Mouse (Mus musculus) thymus, postnatal 0 days (tissue): ENCODE measurements around the gene Akr1b10. TPM values are rescaled to one million over a fixed set of nuclear protein-coding genes. Genes with fewer than 3 reads are reported as not detected.
"Not testable (repeated sequence)": the region's sequence is repeated elsewhere in the genome, so short reads cannot be mapped to it uniquely, and the experiment has no call there.

Experiments
- DNase-seq: peaks from one replicate; pipeline ENCODE4 v3.0.0-alpha.2; 2015; ENCODE audit warnings: low spot score
- polyA plus RNA-seq: library from polyadenylated mRNA; unstranded; fragments of >200 nt; fragmentation: Nextera tagmentation; extraction: Ambion mirVana; gene quantifications from 2 replicates; pipeline ENCODE4 v1.2.1, GENCODE M21; 2015

Gene Akr1b10
- polyA plus RNA-seq, 1 experiment from 2014 or later, result 33.6 TPM

DNA sequence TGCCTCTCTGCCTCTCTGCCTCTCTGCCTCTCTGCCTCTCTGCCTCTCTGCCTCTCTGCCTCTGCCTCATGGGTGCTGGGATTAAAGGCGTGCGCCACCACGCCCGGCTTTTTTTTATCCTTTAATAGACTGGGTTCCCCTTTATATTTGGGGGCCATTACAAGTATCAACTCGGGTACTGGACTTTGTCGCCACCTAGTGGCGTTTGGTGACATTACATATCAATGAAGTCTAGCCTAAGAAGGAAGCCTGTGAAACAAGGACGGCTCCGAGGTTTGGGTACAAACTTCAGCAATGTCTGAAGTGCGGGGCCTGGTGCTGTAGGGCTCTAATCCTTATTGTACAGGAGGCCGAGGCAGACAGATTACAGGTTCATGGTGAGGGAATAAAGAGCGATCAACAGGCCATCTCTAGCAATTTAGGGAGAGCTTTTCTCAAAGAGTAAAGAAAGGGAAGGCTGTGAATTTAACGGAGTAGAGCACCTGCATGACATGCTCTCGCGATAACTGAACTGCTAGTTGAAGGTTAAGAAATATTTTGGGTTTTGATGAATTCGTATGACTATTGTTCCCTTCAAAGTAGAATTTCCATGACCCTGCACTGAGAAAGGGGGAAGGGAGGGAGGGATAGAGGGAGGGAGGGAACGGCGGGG is 12.2 kb upstream of the Akr1b10 start:
- peak; percentile 88 for DNase-seq

DNA sequence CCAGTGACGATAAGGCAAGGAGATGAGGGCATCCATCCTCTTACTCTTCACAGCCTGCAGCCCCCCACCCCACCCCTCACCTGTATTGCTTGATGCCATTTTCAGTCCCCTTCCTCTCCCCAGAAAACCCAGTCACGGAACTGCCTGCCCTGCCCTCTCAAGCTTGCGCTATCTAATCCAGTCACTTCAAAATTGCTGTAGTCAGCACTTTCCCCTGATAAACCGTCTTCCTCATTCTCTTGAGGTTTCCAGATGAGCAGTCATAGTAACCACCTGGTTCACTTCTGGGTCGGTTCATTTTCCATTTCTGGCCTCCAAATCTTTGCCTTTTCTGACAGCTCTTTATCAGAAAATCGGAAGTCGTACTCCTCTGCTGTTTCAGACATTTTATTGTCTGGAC is 10.2 kb upstream of the Akr1b10 start:
- no peak for DNase-seq

DNA sequence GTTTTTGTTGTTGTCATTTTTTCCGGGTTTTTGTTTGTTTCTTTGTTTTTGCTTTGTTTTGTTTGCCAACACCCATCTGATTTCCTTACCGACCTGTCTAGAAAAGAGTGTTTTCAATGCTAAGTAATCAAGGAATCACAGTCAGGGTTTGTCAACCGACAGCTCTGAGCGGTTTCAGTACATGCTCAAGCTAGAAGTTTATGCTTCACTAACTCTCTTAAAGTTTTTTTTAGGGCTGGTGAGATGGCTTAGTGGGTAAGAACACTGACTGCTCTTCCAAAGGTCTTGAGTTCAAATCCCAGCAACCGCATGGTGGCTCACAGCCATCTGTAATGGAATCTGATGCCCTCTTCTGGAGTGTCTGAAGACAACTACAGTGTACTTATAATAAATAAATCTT is 8.1 kb upstream of the Akr1b10 start:
- DNase-seq, result not testable (repeated sequence)

DNA sequence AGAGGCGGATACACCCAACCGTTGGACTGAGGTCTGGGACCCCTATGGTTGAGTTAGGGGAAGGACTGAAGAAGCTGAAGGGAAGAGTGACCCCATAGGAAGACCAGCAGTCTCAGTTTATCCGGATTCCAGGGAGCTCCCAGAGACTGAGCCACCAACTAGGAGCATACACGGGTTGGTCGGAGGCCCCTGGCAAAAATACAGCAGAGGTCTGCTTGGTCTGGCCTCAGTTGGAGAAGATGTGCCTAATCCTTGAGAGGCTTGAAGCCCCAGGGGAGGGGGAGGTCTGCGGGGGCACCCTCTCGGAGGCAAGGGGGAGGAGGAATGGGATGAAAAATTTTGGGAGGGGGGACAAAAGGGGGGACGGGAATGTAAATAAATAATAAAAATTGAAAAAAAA is 617 bp upstream of the Akr1b10 start:
- no peak for DNase-seq

DNA sequence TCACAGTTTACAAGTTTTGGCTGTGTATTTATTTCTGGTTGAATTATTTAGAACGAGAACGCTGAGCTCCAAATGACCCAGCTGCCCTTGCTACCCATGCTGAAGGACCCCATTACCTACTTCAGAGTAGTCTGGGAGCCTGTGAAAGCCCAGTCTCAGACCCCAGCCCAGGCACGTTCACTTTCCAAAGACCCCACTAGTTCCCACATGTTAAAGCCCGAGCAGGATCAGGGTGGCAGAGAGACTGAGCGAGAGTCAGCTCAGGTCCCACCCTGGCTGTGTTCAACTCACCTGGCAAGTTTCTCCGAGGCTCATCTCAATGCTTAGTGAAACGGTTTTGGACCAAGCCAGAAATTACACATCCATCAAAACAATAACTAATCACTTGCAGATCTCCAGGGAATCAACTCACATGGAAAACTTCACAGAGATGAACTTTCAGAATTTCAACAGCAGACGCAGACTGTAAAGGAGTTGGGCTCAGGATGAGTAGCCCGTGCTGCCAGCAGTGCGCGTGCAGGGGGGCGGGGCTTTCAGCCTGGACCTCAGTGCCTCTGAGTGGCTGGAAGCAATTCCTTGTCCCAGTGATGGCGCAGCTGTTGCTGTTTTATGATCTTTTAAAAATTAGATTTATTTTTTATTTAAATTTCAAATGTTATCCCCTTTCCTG is 818 bp downstream of the Akr1b10 start:
- DNase-seq, result peak; percentile 17

DNA sequence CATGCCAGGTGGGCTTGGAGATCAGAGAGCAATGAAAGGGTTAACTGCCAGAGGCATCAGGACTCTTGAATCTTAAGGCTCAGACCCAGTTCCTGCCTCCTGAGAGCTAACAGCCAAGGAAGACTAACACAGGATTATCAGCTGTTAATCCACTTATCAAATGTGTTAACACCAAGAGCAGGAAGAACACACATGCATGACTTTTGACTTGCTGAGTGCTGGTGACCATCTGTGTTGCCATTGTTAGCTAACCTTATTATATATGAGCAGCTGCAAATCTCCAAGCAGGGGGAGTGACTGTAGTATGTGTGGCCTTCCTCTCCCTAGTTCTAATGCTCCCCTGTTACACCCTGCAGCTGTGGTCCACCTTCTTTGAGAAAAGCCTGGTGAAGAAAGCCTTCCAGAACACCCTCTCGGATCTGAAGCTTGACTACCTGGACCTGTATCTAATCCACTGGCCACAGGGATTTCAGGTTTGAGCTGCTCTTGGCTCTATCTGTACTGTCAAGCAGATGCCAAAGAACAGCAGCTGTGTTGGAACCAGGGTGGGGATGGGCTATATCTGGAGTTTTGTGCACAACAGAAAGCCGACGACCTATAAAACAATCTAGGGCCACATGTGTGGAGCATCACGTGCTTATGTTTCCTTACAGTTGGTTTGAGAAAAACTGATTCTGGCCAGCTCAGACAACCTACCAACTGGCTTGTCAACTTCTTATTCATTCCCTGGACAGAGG is 4.6 kb downstream of the Akr1b10 start:
- no peak for DNase-seq

DNA sequence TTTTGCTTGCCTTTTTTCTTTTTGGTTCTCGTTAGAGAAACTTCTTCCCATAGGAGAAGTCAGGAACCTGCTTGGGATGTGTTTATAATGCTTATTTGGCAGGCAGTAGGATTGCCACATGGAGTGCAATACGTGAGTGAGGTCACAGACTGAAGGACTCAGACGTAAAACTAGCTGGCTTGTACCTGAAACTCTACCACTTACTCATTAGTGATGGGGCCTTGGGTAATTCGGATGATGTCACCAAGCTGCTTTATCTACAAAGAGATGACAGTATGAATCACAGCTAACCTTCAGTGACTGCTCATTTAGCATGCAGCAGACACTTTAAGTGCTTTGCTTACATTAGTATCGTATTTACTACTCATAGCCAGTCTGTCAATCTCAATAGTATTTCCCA is 11.9 kb downstream of the Akr1b10 start:
- DNase-seq, result no peak

DNA sequence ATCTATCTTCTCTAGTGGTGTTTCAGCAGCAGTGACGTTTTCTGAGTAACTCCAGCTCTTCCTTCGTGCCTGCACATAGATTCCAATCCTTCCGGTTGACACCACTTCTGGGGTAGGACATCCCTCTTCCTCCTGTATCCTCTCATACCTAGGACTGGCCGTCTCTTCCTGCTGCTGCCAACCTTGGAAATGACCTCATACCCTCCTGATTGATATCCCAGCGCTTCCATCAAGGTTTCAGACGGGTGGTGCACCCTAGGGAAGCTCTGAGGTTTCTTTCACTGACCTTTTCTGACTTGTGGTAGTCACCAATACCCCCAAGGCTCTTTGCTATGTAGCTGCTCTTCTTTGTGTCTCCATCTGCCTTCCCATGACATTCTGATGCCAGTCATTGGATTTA is 14.4 kb downstream of the Akr1b10 start:
- DNase-seq, result no peak

DNA sequence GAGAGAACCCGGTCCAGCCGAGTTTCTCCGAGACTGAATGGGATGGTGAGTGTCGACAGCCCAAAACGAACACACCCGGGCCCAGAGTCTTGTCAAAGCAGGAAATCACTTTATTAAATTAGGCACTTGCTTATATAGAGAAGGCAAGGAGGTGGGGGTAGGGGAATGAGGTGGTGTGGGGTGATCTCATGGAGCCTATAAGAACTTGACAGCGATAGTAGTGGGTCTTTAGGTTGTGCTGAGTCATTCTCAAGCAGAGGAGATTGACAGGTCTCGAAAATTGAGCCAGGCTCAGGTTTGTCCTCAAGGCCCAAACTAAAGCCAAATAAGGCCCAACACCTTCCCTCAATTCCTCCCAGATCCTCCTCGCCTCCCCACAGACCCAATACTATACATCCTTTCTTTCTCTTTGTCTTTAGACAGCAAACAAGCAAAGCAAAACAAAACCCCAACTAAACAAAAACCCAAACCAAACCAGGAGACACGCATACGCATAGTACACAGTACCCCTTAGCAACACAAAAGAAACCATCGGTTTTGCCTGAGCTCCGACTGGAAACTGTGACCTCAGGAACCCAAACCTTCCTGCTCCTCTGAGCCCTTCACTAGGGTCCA is 15.7 kb downstream of the Akr1b10 start:
- DNase-seq, result no peak

DNA sequence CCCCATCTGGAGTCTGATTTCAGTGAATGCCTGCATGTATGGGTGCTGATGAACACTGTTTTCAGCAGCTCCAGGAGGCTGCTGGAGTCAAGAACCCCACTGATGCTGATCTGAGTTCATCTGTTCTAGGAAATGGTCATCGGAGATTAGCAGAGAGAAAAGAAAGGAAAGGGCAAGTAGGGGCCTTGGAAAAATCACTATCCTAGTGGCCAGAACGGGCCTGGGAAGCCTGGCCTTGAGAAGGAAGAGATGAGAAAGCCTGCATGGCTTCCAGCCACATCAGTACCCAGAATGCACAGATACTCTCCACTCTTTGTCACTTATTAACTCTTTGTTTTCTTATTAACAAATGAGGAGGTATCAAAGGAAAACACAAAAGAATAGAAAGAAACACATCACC is 16.7 kb downstream of the Akr1b10 start:
- no peak for DNase-seq

DNA sequence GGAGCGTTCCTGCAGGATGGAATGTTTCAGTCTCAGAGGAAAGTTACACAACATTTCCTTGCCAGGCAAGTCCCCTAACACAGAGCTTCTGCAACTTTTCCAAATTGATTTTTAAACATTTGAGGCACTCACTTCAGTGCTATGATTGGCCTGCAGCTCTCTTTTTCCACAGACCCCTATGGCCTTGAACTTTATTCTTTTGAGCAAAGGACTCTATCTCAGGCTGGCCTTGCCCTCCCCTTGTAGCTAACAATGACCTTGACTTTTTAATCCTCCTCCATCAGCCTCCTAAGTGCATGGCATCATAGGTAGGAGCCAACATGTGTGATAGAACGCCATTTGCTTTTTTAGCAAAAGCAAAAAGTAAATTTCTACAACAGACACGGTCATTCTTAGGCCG is 22.7 kb downstream of the Akr1b10 start:
- no peak for DNase-seq

DNA sequence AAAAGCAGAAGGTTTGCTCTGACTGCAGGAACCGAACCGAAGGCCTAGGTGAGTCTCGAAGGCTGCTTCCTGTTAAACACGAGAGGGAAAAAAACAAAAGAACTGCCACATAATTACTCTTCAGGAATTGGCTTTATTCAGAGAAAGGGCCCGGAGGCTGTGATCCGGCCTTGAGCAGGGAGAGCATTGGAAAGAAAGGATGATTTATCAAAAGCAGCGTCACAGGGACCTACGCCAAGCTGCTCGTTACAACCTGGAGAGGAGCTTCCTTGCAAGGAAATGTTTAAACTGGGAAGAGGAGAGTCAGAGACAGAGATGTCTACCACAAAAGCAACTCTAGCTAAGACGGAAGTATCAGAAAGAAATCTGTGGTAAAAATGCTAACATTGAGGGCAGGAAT is 23.4 kb downstream of the Akr1b10 start:
- DNase-seq, result no peak

DNA sequence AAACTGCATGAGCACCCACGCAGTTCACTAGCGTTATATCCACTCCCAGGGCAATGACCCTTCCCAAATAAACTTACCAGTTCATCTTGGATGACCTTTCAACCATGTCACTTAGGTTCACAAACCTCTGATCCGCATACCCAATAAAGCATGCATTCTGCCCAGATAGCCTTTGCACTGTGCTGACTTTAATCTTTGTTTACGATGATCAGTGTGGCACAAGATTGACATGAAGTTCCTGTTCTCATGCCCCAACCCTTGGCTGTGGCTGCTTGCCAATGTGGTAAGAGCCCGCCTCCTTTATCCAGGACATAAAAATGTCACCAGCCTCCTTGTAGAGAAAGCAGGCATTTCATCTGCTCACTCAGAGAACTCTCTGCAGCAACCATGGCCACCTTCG is 28.0 kb downstream of the Akr1b10 start, which contains the start of gene Akr1b7:
Gene Akr1b7, plus strand, starts transcription at position 312 of the 400 bp plus-strand sequence.
- no peak for DNase-seq

DNA sequence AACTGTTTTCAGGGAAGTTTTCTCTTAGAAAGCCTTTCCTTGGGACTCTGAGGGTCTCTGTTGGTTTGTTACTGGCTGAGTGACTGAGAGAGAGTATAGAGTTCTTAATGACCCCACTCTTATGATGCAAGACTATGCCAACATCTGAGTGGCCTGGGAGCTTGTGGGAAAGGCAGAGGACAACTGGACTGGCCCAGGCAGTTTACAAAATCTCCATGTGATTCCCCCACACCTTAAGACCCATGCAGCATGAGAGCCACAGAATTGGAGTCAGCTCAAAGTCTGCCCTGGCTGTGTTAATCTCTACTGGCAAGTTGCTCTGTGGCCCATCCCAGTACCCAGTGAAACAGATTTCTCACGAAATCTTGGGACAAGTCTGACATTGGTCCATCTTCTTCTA is 28.7 kb downstream of the Akr1b10 start:
- no peak for DNase-seq

DNA sequence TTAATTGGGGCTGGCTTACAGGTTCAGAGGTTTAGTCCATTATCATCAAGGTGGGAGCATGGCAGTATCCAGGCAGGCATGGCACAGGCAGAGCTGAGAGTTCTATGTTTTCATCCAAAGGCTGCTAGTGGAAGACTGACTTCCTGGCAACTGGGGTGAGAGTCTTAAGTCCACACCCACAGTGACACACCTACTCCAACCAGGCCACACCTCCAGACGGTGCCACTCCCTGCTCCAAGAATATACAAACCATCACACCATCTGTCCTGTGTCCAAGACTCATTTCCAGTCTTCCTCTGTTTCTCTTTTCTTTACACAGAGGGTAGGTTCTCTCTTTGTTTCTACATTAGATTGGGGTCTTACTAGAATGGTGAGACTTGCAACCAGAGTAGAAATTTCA is 29.4 kb downstream of the Akr1b10 start:
- DNase-seq, result not testable (repeated sequence)

DNA sequence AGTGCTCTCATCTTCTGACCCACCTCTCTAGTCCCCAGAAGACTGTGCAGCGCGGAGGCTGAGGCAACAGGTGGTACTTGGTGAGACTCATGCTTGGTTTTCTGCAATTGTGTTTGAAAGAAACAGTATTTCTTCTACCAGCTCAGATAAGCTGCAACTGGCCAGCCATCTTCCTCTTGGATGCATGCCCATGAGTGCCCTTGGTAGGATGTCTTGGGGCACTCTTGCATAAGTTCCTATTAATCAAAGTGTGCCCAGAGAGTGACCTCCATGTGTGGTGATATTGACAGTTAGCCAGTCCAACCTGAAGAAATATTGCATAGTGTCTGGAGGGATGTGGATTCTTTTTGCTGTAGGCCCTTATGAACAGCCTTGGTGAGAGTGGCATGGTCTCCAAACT is 32.5 kb downstream of the Akr1b10 start:
- no peak for DNase-seq

DNA sequence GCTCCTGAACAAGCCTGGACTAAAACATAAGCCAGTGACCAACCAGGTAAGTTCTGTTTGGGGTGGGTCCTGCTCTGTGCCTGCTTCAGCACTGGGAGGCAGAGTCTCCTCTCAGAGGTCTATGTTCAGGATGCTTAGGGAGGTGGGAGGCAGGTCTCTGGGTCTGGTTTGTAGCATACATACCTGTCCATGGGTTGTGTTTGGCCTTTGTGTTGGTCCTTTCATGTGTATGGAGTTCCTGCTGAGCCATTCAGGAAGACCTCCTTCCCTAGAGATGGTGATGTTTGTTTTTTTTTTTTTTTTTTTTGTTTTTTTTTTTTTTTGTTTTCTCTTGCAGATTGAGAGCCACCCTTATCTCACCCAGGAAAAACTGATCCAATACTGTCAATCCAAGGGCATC is 35.1 kb downstream of the Akr1b10 start:
- no peak for DNase-seq

DNA sequence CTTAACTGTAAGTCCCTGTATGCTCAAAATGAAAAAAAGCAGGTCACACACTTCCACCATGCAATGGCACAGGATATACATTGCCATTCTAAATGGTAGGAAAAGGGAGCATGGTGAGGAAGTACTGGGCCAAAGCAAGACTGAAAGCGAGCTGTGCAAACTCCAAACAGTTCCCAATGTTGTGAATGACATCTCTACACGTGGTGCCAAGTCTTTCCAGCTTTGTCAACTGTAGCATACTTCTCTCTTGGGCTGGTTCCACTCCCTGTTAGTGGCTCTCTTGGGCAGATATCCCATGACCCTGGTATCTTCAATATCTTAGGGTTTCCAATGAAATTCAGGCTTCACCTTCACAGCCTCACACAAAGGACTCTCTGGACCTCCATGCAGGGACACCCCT is 55.0 kb downstream of the Akr1b10 start:
- DNase-seq, result no peak

DNA sequence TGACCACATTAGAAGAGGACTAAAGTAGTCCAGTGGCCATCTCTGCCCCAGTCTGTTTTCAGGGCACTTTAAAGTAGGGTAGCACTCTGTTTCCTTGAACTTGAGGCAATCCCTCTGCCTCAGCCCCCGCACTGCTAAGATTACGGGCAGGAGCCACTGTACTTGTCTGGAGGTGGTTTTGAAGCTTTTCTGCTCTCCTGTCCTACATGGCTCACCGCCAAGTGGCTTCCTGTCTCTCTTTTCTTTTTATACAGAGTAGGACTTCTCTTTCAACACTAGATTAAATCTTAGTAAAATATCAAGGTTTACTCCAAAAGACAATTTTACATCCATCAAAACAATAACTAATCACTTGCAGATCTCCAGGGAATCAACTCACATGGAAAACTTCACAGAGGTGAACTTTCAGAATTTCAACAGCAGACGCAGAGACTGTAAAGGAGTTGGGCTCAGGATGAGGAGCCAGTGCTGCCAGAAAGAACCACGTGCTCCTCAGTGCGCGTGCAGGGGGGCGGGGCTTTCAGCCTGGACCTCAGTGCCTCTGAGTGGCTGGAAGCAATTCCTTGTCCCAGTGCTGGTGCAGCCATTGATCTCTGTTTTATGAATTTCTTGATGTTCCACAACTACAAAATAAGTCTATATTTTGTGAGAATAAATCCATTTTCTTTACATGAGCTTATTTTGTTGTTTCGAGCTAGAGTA is 57.7 kb downstream of the Akr1b10 start:
- no peak for DNase-seq

DNA sequence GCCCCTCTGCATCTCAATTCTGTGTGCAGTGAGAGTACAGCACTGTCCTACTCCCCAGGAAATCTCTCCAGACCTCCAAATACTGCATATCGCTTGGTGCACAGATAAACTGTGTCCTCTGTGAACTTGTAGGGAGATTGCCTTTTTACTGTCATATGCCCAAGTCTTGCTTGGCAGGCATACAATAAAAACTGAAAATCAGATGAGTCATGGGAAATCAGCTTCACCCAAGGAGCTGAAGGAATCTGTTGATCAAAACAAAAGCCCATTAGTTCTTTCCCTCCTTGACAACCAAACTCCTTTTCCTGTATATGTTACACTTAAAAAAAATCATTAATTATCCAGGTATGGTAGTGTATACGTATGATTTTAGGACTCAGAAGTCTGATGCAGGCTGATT is 59.8 kb downstream of the Akr1b10 start:
- DNase-seq, result no peak
